Mouse (Mus musculus) midbrain, postnatal 0 days (tissue): ENCODE measurements at regions not wholly inside any gene's neighbourhood (a gene's known extent, or its start where the extent isn't known, plus 50 kb on each side); places are given as distances from the start of the nearest gene placed in this dataset.

Experiments used
- ATAC-seq: fragments of 200-750 bp; cut with Nextera tagmentation; 2 replicates; pipeline ENCODE4 v1.8.0; 2017; ENCODE audit warnings: moderate number of reproducible peaks, mild to moderate bottlenecking, moderate TSS enrichment, moderate library complexity; ENCODE audit not compliant: low FRiP score
- DNase-seq: peaks from one replicate; pipeline ENCODE4 v3.0.0-alpha.2; 2015; ENCODE audit warnings: low spot score
- H3K27ac ChIP-seq: fragments of 300-500 bp; sonication (generic); 2 replicates; pipeline ENCODE4 v1.5.1; 2014; ENCODE audit warnings: low read depth, mild to moderate bottlenecking, low read length, mixed read lengths
- H3K27me3 ChIP-seq: fragments of 300-500 bp; sonication (generic); 2 replicates; pipeline ENCODE4 v1.6.1; 2014; ENCODE audit warnings: low read length, control low read depth, mixed read lengths; ENCODE audit not compliant: insufficient read depth
- H3K36me3 ChIP-seq: fragments of 300-500 bp; sonication (generic); 2 replicates; pipeline ENCODE4 v1.6.1; 2014; ENCODE audit warnings: low read length, control low read depth, mixed read lengths; ENCODE audit not compliant: insufficient read depth
- H3K4me1 ChIP-seq: fragments of 300-500 bp; sonication (generic); 2 replicates; pipeline ENCODE4 v1.6.1; 2014; ENCODE audit warnings: mild to moderate bottlenecking, control low read depth, antibody characterized with exemption, low read length, mixed read lengths; ENCODE audit not compliant: insufficient read depth
- H3K4me2 ChIP-seq: fragments of 300-500 bp; sonication (generic); 2 replicates; pipeline ENCODE4 v1.6.1; 2014; ENCODE audit warnings: low read depth, mild to moderate bottlenecking, low read length, mixed read lengths; ENCODE audit not compliant: poor library complexity, severe bottlenecking
- H3K4me3 ChIP-seq: fragments of 300-500 bp; sonication (generic); 2 replicates; pipeline ENCODE4 v1.5.1; 2014; ENCODE audit warnings: low read depth, mild to moderate bottlenecking, low read length, moderate library complexity
- H3K9ac ChIP-seq: fragments of 300-500 bp; sonication (generic); replicated peaks from 2 replicates; pipeline ENCODE4 v1.6.1; 2014; ENCODE audit warnings: mild to moderate bottlenecking, low read length, moderate library complexity, mixed read lengths; ENCODE audit not compliant: poor library complexity, severe bottlenecking
- H3K9me3 ChIP-seq: fragments of 300-500 bp; sonication (generic); 2 replicates; pipeline ENCODE4 v1.6.1; 2016; ENCODE audit warnings: low read length, control low read depth
- CTCF ChIP-seq: IDR thresholded peaks from 2 replicates; pipeline ENCODE4 v1.5.1; 2016; ENCODE audit warnings: antibody characterized with exemption, mild to moderate bottlenecking
- WGBS: fragments of 180-500 bp; shearing (Covaris S2); extraction: QIAGEN DNeasy Blood & Tissue Kit; methylation state at CpG from one replicate; pipeline ENCODE4 v1.1.7; 2014; 5-methylcytosine and 5-hydroxymethylcytosine counted together

- no peak for TF ChIP-seq CTCF
- no peak overlapping the region for H3K4me2 ChIP-seq
- H3K27me3 ChIP-seq: no peaks in the 10 kb centered on the region
- WGBS: 54% methylated on average over 7 of the region's 7 CpGs
- no peaks in the 10 kb centered on the region for H3K4me1 ChIP-seq
- H3K36me3 ChIP-seq: no peaks in the 10 kb centered on the region
- no peaks in the 10 kb centered on the region for H3K9me3 ChIP-seq
- ATAC-seq: no peak
- DNase-seq: no peak
- H3K9ac ChIP-seq: no peak overlapping the region
- no peak overlapping the region for H3K4me3 ChIP-seq
- H3K27ac ChIP-seq: no peak overlapping the region
Observed at GRCm38 (mm10) chr13:51975801-51976601, 129.5 kb downstream of the Gadd45g start.

- Histone ChIP-seq H3K36me3 (no peaks in the 10 kb centered on the region), H3K27me3 (no peaks in the 10 kb centered on the region), H3K9me3 (no peaks in the 10 kb centered on the region), H3K27ac (no peak overlapping the region), H3K4me2 (no peak overlapping the region), H3K4me3 (no peak overlapping the region), H3K4me1 (no peaks in the 10 kb centered on the region), H3K9ac (no peak overlapping the region)
- ATAC-seq: no peak
- DNase-seq: no peak
- WGBS: 65% methylated on average over 6 of the region's 6 CpGs
- TF ChIP-seq CTCF: no peak
Observed at GRCm38 (mm10) chr13:51976620-51977214, 130.2 kb downstream of the Gadd45g start.

GRCm38 (mm10) chr13:51979301-51979977 is 133.0 kb downstream of the Gadd45g start:
- no peak for ATAC-seq

GRCm38 (mm10) chr13:51980344-51980743 is 133.9 kb downstream of the Gadd45g start:
- Histone ChIP-seq H3K36me3 (no peaks in the 10 kb centered on the region), H3K4me3 (no peak overlapping the region), H3K27me3 (no peaks in the 10 kb centered on the region), H3K9me3 (no peaks in the 10 kb centered on the region), H3K4me2 (no peak overlapping the region), H3K27ac (no peak overlapping the region), H3K9ac (no peak overlapping the region), H3K4me1 (no peaks in the 10 kb centered on the region)
- 75% methylated on average over 1 of the region's 1 CpGs for WGBS
- DNase-seq (no peak), ATAC-seq (no peak)
- TF ChIP-seq CTCF: no peak

More at GRCm38 (mm10) chr13:51979301-51979977, 133.0 kb downstream of the Gadd45g start:
- Histone ChIP-seq H3K36me3 (no peaks in the 10 kb centered on the region), H3K27ac (no peak overlapping the region), H3K9ac (no peak overlapping the region), H3K4me3 (no peak overlapping the region), H3K9me3 (no peaks in the 10 kb centered on the region), H3K27me3 (no peaks in the 10 kb centered on the region), H3K4me2 (no peak overlapping the region), H3K4me1 (no peaks in the 10 kb centered on the region)
- WGBS: 67% methylated on average over 5 of the region's 5 CpGs
- no peak for TF ChIP-seq CTCF
- DNase-seq: no peak

GRCm38 (mm10) chr13:51983002-51983401 is 136.5 kb downstream of the Gadd45g start:
- Histone ChIP-seq H3K4me3 (no peak overlapping the region), H3K9me3 (no peaks in the 10 kb centered on the region), H3K4me1 (no peaks in the 10 kb centered on the region), H3K9ac (no peak overlapping the region), H3K27ac (no peak overlapping the region), H3K36me3 (no peaks in the 10 kb centered on the region), H3K4me2 (no peak overlapping the region), H3K27me3 (no peaks in the 10 kb centered on the region)
- WGBS: 90% methylated on average over 8 of the region's 8 CpGs
- TF ChIP-seq CTCF: no peak
- ATAC-seq: no peak
- no peak for DNase-seq

- Histone ChIP-seq H3K4me3 (no peak overlapping the region), H3K36me3 (no peaks in the 10 kb centered on the region), H3K9ac (no peak overlapping the region), H3K4me2 (no peak overlapping the region), H3K27me3 (no peaks in the 10 kb centered on the region), H3K4me1 (no peaks in the 10 kb centered on the region), H3K27ac (no peak overlapping the region), H3K9me3 (no peaks in the 10 kb centered on the region)
- ATAC-seq: no peak
- no peak for DNase-seq
- 93% methylated on average over 5 of the region's 5 CpGs for WGBS
- TF ChIP-seq CTCF: no peak
Observed at GRCm38 (mm10) chr13:51983575-51983974, 137.1 kb downstream of the Gadd45g start.
